Mouse (Mus musculus): ENCODE measurements around the gene Tmem30a. TPM values are rescaled to one million over a fixed set of nuclear protein-coding genes. Genes with fewer than 3 reads are reported as not detected.

Gene Tmem30a
- polyA plus RNA-seq (2014; fragmentation: Nextera tagmentation; extraction: Ambion mirVana): 77.6 and 84.9 TPM in 2 replicates

GRCm38 (mm10) chr9:79792841-79793835 lies at the start of gene Tmem30a:
Gene Tmem30a (minus strand): TSS chr9:79793507.
- ATAC-seq (replicated peaks; ENCODE audit: low FRiP score) (peak; percentile 95), DNase-seq (ENCODE audit: low spot score) (peak; percentile 94)
- Histone ChIP-seq H3K4me1 (replicated peaks; ENCODE audit: control insufficient read depth, insufficient read depth, low read length) (no peaks in the 10 kb centered on the region), H3K4me2 (ENCODE audit: low read depth, low read length, severe bottlenecking) (peak within 1 kb of the TSS; percentile 68), H3K36me3 (ENCODE audit: control insufficient read depth, insufficient read depth, low read length) (no peaks in the 10 kb centered on the region), H3K9me3 (ENCODE audit: control insufficient read depth, low read length) (no peaks in the 10 kb centered on the region), H3K4me3 (ENCODE audit: low read depth, low read length) (peak within 1 kb of the TSS; percentile 86), H3K27ac (ENCODE audit: low read depth, low read length) (peak within 1 kb of the TSS; percentile 76), H3K9ac (ENCODE audit: low read length) (peak within 1 kb of the TSS; percentile 81), H3K27me3 (ENCODE audit: control insufficient read depth, insufficient read depth, low read length) (no peaks in the 10 kb centered on the region)
- under 1% methylated on average over 85 of the region's 91 CpGs for WGBS

GRCm38 (mm10) chr9:79842615-79843014 lies 49.3 kb upstream of the Tmem30a start:
- Histone ChIP-seq H3K4me2 (ENCODE audit: low read depth, low read length, severe bottlenecking) (no peak overlapping the region), H3K36me3 (ENCODE audit: control insufficient read depth, insufficient read depth, low read length) (no peaks in the 10 kb centered on the region), H3K27me3 (ENCODE audit: control insufficient read depth, insufficient read depth, low read length) (no peaks in the 10 kb centered on the region), H3K27ac (ENCODE audit: low read depth, low read length) (no peak overlapping the region), H3K9ac (ENCODE audit: low read length) (no peak overlapping the region), H3K4me1 (replicated peaks; ENCODE audit: control insufficient read depth, insufficient read depth, low read length) (no peaks in the 10 kb centered on the region), H3K9me3 (ENCODE audit: control insufficient read depth, low read length) (no peaks in the 10 kb centered on the region), H3K4me3 (ENCODE audit: low read depth, low read length) (no peak overlapping the region)
- ATAC-seq (replicated peaks; ENCODE audit: low FRiP score) (no peak), DNase-seq (ENCODE audit: low spot score) (no peak)
- WGBS: 87% methylated on average over 6 of the region's 6 CpGs

GRCm38 (mm10) chr9:79842028-79842427 lies 48.7 kb upstream of the Tmem30a start:
- H3K9me3 ChIP-seq (ENCODE audit: control insufficient read depth, low read length): no peaks in the 10 kb centered on the region
- H3K4me2 ChIP-seq (ENCODE audit: low read depth, low read length, severe bottlenecking): no peak overlapping the region
- no peaks in the 10 kb centered on the region for H3K27me3 ChIP-seq (ENCODE audit: control insufficient read depth, insufficient read depth, low read length)
- no peak overlapping the region for H3K27ac ChIP-seq (ENCODE audit: low read depth, low read length)
- H3K4me3 ChIP-seq (ENCODE audit: low read depth, low read length): no peak overlapping the region
- no peaks in the 10 kb centered on the region for H3K36me3 ChIP-seq (ENCODE audit: control insufficient read depth, insufficient read depth, low read length)
- ATAC-seq (replicated peaks; ENCODE audit: low FRiP score) (peak; percentile 39; the same call in 1 of the 2 replicates), DNase-seq (ENCODE audit: low spot score) (no peak)
- no peak overlapping the region for H3K9ac ChIP-seq (ENCODE audit: low read length)
- H3K4me1 ChIP-seq (replicated peaks; ENCODE audit: control insufficient read depth, insufficient read depth, low read length): no peaks in the 10 kb centered on the region

DNA sequence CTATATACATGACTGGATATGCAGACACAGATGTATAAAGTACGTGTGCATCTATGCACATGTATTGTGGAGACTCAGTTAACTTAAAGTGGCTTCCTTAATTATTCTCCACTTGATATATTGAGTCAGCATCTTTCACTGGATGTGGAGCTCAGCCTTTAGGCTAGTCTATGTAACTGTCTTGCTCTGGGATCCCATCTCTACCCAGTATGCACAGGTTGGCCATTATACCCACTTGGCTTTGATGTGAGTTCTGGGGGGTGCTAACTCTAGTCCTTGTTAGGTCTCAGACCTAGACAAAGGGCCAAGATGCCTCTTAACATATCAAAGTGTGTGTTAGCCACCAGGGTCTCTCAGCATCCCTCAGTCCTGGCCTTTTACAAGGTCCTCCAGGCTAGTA lies 38.0 kb upstream of the Tmem30a start:
- Histone ChIP-seq H3K27ac (ENCODE audit: low read depth, low read length) (0 out of 2 replicates have a peak overlapping the region, but pooled peaks have one; percentile 41), H3K4me2 (ENCODE audit: low read depth, low read length, severe bottlenecking) (no peak overlapping the region; the same call in 1 of the 2 replicates), H3K9me3 (ENCODE audit: control insufficient read depth, low read length) (no peaks in the 10 kb centered on the region), H3K36me3 (ENCODE audit: control insufficient read depth, insufficient read depth, low read length) (no peaks in the 10 kb centered on the region), H3K4me1 (replicated peaks; ENCODE audit: control insufficient read depth, insufficient read depth, low read length) (peaks cover 9% of the 10 kb centered on the region; the same call in 1 of the 2 replicates), H3K9ac (ENCODE audit: low read length) (no peak overlapping the region), H3K27me3 (ENCODE audit: control insufficient read depth, insufficient read depth, low read length) (no peaks in the 10 kb centered on the region), H3K4me3 (ENCODE audit: low read depth, low read length) (no peak overlapping the region)
- DNase-seq (ENCODE audit: low spot score) (no peak), ATAC-seq (replicated peaks; ENCODE audit: low FRiP score) (peak; percentile 53)
- WGBS: 57% methylated on average over 1 of the region's 1 CpGs

- Histone ChIP-seq H3K9me3 (ENCODE audit: control insufficient read depth, low read length) (no peaks in the 10 kb centered on the region), H3K4me3 (ENCODE audit: low read depth, low read length) (peak overlapping the region; percentile 35), H3K4me1 (replicated peaks; ENCODE audit: control insufficient read depth, insufficient read depth, low read length) (peaks cover 12% of the 10 kb centered on the region; the same call in 1 of the 2 replicates), H3K9ac (ENCODE audit: low read length) (peak overlapping the region; percentile 69), H3K4me2 (ENCODE audit: low read depth, low read length, severe bottlenecking) (peak overlapping the region; percentile 56), H3K36me3 (ENCODE audit: control insufficient read depth, insufficient read depth, low read length) (no peaks in the 10 kb centered on the region), H3K27ac (ENCODE audit: low read depth, low read length) (peak overlapping the region; percentile 87), H3K27me3 (ENCODE audit: control insufficient read depth, insufficient read depth, low read length) (no peaks in the 10 kb centered on the region)
- WGBS: 11% methylated on average over 4 of the region's 4 CpGs
- DNase-seq (ENCODE audit: low spot score) (peak; percentile 76), ATAC-seq (replicated peaks; ENCODE audit: low FRiP score) (peak; percentile 96)
These were observed 37.6 kb upstream of the Tmem30a start for GRCm38 (mm10) chr9:79830874-79831273.

GRCm38 (mm10) chr9:79829842-79830800 lies 36.8 kb upstream of the Tmem30a start:
- Histone ChIP-seq H3K27me3 (ENCODE audit: control insufficient read depth, insufficient read depth, low read length) (no peaks in the 10 kb centered on the region), H3K36me3 (ENCODE audit: control insufficient read depth, insufficient read depth, low read length) (no peaks in the 10 kb centered on the region), H3K9me3 (ENCODE audit: control insufficient read depth, low read length) (no peaks in the 10 kb centered on the region), H3K4me3 (ENCODE audit: low read depth, low read length) (peak overlapping the region; percentile 35), H3K27ac (ENCODE audit: low read depth, low read length) (peak overlapping the region; percentile 87), H3K9ac (ENCODE audit: low read length) (peak overlapping the region; percentile 69), H3K4me2 (ENCODE audit: low read depth, low read length, severe bottlenecking) (peak overlapping the region; percentile 56), H3K4me1 (replicated peaks; ENCODE audit: control insufficient read depth, insufficient read depth, low read length) (peaks cover 17% of the 10 kb centered on the region; the same call in 1 of the 2 replicates)
- peak; percentile 18 for ATAC-seq (replicated peaks; ENCODE audit: low FRiP score)
- 35% methylated on average over 23 of the region's 23 CpGs for WGBS
- DNase-seq (ENCODE audit: low spot score): no peak

GRCm38 (mm10) chr9:79827072-79827471 lies 33.8 kb upstream of the Tmem30a start:
- Histone ChIP-seq H3K4me3 (ENCODE audit: low read depth, low read length) (no peak overlapping the region), H3K9ac (ENCODE audit: low read length) (no peak overlapping the region), H3K9me3 (ENCODE audit: control insufficient read depth, low read length) (no peaks in the 10 kb centered on the region), H3K36me3 (ENCODE audit: control insufficient read depth, insufficient read depth, low read length) (no peaks in the 10 kb centered on the region), H3K4me2 (ENCODE audit: low read depth, low read length, severe bottlenecking) (no peak overlapping the region), H3K27ac (ENCODE audit: low read depth, low read length) (no peak overlapping the region), H3K27me3 (ENCODE audit: control insufficient read depth, insufficient read depth, low read length) (no peaks in the 10 kb centered on the region), H3K4me1 (replicated peaks; ENCODE audit: control insufficient read depth, insufficient read depth, low read length) (peaks cover 17% of the 10 kb centered on the region; the same call in 1 of the 2 replicates)
- 34% methylated on average over 2 of the region's 2 CpGs for WGBS
- DNase-seq (ENCODE audit: low spot score) (no peak), ATAC-seq (replicated peaks; ENCODE audit: low FRiP score) (no peak)

DNA sequence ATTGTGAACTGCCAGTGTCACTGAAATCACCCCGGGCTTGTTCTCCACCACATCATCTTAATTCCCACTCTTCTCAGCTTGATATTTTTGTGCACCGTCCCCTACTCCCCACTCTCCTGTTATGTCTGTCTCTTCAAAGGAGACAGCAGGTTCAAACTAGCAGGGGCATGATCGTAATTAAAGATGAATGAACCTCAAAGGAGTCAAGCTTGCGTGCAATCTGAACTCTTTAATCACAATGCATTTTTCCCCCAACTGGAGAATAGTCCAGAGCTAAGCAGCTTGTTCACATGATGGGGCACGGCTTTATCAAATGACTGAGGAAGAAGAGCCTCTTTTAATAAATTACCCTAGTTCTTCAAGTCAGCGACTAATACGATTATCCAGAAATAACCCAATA lies 32.2 kb upstream of the Tmem30a start:
- ATAC-seq (replicated peaks; ENCODE audit: low FRiP score) (no peak), DNase-seq (ENCODE audit: low spot score) (no peak)
- Histone ChIP-seq H3K27me3 (ENCODE audit: control insufficient read depth, insufficient read depth, low read length) (no peaks in the 10 kb centered on the region), H3K27ac (ENCODE audit: low read depth, low read length) (no peak overlapping the region), H3K4me2 (ENCODE audit: low read depth, low read length, severe bottlenecking) (no peak overlapping the region), H3K36me3 (ENCODE audit: control insufficient read depth, insufficient read depth, low read length) (no peaks in the 10 kb centered on the region; the same call in 1 of the 2 replicates), H3K9ac (ENCODE audit: low read length) (no peak overlapping the region), H3K4me3 (ENCODE audit: low read depth, low read length) (no peak overlapping the region), H3K9me3 (ENCODE audit: control insufficient read depth, low read length) (no peaks in the 10 kb centered on the region), H3K4me1 (replicated peaks; ENCODE audit: control insufficient read depth, insufficient read depth, low read length) (peaks cover 11% of the 10 kb centered on the region; the same call in 1 of the 2 replicates)
- 11% methylated on average over 7 of the region's 7 CpGs for WGBS
